Mouse (Mus musculus) thymus, postnatal 4 days (tissue): Measurements from ENCODE around the gene Kxd1.
A peak's percentile ranks its signal among the peaks of the same experiment; 100 is the strongest.
"Not testable (repeated sequence)": the region's sequence is repeated elsewhere in the genome, so short reads cannot be mapped to it uniquely, and the experiment has no call there.

Experiments
- DNase-seq: peaks from one replicate; pipeline ENCODE4 v3.0.0; 2021

Kxd1 gene

DNA sequence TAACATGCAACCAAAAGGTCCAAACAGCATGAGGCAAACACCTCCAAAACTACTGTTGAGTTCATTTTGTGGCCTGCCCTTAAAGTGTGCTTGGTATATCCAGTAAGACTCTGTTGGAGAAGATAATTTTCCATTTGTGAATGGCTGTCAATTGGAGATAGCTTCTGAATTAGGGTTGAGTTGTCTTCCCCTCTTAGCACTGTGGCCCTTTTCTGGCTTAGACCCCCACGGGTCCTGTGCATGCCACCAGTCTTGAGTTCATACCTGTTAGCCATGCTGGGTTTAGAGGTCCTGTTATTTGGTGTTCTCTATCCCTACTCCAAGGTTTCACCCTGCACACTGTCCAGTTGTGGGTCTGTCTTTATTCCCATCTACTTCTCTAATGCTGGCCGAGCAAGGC is 16.0 kb downstream of the Kxd1 start:
- DNase-seq, result no peak

DNA sequence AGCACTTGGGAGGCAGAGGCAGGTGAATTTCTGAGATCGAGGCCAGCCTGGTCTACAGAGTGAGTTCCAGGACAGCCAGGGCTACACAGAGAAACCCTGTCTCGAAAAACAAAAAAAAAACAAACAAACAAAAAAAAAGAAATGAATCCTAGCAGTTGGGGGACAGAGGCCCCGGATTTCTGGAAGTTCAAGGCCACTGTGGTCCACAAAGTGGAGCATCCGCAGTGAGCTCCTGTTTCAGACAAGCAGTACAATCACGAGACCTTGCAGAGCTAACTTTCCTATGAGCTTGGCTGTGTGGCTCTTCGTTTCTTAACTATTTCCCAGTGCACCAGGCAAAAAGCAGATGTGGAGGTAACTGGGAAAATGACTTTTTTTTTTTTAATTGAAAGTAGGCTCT is 16.6 kb downstream of the Kxd1 start:
- not testable (repeated sequence) for DNase-seq

DNA sequence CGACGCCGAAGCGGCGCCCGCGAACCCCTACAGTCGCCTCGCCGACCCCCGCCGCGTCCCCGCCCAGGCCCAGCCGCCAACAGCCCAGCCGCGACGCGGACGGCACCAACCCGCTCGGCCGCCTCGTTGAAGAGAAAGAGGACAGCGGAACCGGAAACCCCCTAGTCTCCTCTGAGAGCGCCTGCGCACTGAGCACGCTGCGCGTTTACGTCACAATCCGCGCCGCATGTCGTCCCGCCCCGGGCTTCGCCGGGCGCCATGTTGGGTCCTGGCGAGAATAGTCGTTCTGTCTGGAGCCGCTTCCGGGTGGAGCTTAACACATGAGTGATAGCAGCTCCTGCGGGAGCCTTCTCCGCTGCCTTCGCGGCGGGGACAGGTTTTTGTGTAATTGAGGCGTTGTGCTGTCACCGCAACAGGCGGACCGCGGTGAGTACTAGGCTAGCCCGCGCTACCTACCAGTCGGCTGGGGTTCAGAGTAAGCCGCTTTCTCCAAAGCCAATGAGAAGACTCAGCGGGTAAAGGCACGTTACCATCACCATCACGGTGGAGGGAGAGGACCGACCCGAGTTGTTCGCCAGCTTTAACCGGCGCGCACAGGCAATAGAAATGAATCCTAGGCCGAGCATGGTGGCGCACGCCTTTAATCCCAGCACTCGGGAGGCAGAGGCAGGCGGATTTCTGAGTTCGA is 17.4 kb downstream of the Kxd1 start, which contains the start of gene Uba52:
Gene Uba52 (minus strand): TSS at position 574 of the 688 bp plus-strand sequence.
- peak; percentile 97 for DNase-seq

DNA sequence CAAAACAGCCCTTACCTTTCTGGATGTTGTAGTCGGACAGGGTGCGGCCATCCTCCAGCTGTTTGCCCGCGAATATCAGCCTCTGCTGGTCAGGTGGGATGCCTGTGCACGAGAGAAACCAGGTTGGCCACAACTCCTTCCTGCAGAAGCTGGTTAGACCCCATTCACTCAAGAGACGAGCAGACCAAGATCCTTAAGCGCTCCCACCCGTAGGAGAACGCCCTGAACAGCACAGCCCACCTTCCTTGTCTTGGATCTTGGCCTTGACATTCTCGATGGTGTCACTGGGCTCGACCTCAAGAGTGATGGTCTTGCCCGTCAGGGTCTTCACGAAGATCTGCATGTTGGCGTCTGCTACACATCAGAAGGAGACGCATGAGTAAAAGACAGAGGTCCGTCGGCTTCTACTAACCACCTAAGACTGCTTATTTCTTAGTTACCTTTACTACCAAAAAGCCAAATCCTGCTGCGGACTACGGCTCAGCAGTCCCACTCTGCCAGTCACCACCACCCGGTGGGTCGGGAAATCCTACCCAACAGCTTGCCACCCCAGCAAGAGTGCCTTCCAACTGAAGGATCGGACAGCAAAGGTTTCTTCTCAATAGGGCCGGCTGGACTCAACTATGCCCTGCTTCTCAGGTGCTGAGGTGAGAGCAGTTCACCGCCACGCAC is 18.3 kb downstream of the Kxd1 start:
- no peak for DNase-seq

DNA sequence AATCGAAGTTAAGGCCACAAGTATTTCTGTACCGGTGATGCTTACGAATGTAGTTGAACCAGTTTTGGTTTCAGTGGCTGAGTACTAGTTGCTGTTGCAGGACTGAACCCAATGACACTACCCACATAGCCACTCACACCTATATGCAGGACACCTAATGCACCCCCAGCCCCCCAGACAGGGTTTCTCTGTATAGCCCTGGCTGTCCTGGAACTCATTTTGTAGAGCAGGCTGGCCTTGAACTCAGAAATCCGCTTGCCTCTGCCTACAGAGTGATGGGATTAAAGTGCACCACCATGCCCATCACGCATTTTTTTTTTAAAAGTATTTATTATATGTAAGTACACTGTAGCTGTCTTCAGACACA is 20.7 kb downstream of the Kxd1 start:
- no peak for DNase-seq

DNA sequence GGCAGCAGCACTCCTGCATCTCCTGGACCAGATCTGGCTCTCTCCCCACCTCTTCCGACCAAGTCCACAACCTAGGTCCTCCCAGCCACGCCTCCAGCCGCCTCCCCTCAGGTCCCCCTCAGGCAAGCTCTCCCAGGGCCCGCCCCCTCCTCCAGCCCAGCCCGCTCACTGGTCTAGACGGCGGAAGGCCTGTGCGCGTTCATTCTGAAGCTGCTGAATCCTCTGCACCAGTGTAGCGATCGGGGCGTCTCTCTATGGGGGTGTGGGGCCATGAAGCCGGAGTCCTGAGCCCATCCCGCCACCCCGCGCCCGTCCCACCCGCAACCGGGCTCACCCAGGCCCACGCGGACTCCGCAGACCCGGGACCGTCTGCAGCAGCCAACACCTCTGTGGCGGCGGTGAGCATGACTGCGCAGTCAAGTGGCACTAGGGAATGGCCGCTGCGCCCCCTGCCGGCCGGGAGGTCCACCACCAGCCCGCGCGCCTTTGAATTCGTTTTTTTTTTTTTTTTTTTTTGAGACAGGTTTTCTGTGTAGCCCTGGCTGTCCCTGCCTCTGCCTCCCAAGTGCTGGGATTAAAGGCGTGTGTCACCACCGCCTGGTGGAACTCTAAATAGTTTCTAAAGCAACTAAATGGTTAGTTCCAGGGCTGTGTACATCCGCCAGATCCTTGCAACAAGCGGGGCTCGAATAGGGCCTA is 21.3 kb downstream of the Kxd1 start, which contains the start of gene Rex1bd:
Gene Rex1bd (minus strand): TSS at position 425 of the 699 bp plus-strand sequence.
- peak; percentile 97 for DNase-seq

DNA sequence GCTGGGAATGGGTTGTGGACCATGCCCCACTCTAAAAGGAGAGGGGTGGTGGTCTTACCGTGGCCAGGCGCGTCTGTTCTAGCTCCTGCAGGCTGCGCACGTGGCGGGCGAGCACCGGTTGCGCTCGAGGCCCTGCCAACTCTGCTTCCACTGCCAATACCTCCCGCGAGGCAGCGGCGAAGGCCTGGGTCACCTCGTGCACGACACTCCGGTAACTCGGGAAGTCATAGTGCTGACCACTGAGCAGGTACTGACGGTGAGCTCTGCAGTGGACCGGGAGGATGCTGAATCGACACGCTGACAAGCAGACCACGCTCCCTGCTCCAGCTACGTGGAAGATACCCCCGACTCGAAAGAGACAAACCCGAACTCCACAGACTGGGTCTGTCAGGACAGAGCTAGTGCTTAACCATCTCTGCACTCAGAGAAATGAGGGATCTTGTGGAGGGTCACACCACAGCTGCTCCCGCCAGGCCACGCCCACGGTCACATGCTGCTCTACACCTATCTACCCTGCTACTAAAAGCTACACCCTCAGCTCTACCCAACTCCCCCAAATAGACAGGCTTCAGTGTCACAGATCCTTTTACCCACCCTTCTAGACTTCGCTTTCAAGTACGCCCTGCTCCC is 21.9 kb downstream of the Kxd1 start:
- DNase-seq, result peak; percentile 44

DNA sequence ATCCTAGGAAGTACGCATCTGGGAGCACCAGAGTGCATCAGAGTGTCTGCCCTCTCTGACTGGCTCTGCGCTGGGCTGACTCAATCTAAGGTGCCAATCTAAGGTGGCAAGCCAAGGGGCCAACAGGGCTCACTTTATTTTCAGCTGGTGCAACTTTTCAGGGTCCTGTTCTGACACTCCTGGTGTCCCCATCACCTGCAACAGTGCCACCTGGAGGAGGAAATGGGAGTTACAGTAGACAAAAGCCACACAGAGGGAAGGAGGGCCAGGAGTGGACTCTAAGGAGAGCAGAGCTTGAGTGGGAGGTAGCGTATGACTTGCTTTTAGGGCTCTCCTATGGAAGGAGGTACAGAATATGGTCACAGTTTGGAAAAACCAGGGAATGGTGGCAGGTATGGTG is 22.9 kb downstream of the Kxd1 start:
- DNase-seq, result peak; percentile 91

DNA sequence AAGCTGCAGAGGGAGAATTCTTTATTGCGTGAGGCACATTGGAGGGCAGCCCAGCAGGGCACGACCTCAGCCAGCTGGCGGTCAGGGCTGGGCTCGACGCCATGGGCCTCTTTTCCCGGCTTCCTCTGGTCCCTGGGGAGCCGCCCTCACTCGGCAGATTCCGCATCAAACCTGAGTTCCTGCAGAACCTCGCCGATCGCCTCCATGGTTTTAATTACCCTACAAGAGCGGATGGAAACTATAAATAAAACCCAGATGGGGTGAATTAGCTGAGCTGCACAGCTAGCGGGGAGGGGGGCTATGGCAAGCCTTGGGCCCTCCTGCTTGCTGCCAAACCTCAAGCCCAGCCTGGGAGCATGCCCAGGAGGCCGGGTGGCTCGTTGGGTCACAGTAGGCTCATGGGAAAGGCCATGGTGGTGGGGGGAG is 23.5 kb downstream of the Kxd1 start:
- DNase-seq, result no peak

DNA sequence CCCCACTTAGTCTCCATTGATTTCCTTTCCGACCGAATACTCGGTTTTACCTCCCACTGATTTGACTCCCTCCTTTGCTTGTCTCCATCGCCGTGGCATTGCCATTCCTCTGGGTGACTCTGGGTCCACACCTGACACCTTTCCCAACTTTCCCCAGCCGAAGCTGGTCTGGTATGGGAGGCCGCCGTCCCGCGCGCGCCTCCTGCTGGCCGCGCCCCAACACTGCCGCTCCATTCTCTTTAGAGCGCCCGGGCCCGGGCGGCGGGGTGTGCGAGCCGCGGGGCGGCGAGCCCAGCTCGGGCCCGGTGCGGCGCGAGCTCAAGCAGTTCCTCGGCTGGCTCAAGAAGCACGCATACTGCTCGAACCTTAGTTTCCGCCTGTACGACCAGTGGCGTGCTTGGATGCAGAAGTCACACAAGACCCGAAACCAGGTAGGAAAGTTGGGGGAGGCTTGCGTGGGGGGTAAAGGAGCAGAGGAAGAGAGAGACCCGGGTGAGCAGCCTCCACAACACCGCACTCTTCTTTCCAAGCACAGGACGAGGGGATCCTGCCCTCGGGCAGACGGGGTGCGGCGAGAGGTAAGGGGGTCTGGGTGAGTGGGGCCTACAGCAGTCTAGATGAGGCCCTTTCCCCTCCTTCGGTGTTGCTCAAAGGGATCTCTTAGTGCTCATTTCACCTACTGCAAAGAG is 24.6 kb downstream of the Kxd1 start:
- peak; percentile 79 for DNase-seq

DNA sequence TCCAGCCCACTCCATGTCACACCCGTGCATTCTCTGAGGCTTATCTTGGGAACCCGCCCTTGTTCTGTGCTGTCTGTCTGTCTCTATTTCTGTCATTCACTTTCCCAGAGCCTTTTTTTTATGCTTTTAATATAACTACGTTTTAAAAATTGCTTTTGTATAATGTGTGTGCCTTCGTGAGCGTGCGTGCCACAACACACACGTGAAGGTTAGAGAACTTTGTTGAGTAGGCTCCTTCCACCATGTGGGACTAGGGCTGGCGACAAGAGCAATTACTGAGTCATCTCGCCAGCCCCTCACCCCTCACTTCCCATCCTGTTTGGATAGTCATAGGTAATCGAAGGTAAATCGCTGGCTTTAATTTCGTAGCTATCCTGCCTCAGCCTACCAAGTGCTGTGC is 25.2 kb downstream of the Kxd1 start:
- DNase-seq, result no peak

DNA sequence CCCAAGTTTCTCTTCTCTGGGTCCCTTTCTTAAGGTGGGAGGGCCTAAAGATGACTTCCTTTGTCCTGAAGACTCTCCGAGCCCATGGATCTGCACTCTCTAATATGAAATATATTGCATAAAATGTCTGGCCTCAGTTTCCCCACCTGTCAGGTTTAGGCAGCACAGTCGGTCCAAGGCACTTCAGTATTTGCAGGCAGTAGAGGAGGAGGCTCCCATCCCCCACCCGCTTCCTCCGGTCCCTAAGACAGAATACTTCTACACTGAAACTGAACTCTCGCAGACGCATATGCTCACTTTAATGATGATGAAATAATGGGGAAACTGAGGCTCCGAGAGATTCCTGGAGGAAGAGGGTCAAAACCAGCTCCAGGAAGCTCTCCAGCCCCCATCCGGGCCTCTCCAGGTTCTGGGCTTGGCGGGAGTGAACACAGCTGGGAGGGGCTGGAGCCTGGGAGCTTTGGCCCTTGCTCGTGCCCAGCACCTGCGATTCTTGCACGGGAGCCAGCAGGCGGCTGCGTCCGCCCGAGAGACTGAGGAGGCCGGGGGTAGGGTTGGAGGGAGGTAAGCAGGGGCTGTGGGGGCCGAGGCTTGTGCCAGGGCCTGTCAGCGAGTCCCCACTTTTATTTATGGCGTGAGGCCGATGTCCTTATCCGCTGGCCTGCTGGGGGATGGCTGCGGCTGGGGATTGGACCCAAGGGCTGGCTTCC is 25.8 kb downstream of the Kxd1 start:
- DNase-seq, result no peak

DNA sequence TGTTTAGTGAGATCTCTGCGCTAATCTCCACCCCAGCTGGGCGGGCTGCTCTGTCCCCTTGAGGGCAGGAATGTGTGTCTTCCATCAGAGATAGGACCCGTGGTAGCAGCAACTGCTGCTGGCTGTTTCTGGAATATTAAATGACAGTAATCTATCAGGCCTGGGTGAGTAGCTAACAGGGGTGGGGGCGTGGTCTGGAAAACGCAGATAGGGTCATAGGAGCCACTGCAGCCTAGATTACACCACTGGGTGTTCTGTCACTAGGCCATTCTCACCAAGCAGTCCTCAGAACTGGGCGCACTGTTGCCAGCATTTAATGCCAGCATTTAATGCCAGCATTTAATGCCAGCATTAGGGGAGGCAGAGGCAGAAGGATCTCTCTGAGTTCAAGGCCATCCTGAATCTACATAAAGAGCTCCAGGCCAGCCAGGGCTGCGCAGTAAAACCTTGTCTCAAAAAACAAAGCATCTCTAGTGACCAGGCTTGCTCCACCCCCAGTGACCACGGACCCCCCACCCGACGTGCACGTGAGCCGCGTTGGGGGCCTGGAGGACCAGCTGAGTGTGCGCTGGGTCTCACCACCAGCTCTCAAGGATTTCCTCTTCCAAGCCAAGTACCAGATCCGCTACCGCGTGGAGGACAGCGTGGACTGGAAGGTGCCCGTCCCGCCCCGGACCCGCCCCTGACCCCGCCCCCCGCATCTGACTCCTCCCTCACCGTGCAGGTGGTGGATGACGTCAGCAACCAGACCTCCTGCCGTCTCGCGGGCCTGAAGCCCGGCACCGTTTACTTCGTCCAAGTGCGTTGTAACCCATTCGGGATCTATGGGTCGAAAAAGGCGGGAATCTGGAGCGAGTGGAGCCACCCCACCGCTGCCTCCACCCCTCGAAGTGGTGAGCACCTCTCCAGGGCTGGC is 27.1 kb downstream of the Kxd1 start:
- peak; percentile 68 for DNase-seq

DNA sequence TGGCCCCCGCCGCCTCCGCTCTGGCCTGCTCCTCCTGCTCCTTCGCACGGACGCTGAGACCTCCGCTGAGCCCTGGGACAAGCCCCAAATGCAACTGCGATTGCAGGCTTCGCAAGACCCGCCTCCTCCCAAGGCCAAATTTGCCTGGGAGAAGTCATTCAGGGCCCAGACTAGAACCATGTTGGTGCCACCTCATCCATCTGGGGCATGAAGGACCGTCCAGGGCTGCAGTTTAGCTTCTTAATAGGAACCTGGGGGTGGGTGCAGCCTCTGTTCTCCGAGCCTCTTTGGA is 32.0 kb downstream of the Kxd1 start:
- DNase-seq, result no peak

DNA sequence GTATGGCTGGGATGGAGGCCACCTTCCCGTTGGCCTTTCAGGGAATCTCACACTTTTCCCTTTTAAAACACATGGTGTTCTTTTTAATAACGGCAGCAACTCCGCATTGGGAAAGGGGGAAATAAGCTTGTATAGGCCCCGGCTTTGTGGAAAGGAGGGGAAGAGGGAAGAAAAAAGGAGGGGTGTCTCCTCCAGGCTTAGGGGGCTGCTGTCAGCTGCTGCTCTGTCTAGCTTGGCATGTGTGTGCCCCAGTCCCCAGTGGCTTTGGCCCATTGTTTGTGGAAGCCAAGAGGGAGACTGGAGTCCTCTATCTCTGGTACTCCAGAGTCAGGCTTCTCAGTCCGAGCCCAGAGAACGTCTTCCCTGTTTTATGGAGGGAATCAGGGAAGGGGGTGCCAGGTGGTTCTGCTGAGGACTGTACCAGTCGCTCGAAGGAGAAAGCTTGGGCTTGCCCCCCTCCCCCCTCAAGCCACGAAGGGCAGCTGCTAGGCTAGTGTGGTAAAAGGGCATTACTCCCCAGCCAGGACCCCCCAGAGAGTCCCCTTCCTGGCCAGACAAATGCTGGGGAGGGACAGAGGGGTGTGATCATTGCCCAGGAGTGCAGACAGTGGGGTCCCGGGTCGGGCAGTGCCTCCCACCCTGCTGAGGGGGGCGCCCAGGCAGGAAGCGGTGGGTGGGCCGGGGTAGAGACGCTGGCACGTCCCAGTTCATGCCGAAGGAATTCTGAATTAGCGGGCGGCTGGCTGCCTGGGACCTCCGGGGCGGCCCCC is 32.6 kb downstream of the Kxd1 start:
- no peak for DNase-seq

DNA sequence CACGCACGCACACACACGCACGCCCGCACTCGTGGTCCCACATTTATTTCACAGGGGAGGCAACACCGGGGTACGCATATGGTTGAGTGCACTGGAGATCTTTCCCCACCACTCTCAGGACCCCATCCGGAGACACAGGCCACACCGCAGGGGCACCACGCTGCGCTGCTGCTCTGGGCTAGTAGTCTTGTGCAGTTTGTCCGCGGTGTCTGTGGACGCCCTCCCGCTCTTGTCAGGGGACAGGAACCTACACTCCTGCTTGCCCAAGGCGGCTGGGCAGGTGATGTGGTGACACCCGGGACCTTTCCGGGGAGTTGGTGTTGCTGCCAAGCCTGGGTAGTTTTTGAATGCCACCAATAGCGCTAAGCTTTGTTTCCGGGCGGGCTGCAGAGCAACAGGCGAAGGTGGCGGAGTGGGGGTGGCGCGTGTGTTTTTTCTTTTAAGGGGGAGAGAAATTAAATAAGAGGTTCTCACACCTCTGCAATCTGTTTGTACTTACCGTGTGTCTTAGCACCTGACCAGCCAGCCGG is 33.3 kb downstream of the Kxd1 start:
- DNase-seq, result peak; percentile 41

DNA sequence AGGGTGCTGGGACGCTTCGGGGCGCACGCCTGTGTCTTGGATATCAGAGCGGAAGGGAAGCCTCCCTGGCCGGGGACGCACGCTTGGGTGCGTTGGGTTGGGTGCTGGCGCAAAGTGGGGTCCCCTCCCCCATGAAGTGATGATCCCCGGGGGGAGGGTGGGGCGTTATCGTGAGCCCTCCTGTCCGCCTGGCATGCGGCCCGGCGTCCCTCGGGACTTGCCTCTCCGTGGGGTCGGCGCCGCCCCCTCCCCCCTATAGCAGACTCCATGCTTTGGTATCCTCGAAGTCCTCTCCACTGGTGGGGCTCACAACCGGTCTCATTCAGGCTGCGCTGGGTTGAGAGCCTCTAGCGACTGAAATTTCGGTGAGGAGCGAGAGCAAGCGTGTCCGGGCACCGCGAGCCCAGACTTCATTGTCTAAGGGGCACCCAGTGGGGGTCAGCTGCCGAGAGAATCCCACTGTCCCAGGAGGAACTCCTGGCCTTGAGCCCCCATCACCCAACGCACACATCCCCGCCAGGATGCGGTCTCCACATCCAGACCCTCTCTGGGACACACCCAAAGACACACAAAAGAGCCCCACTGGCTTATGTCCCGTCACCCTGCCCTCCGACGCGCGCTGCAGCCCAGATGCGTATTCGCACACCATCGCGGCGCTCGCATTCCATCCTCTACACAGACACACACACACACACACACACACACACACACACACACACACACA is 33.9 kb downstream of the Kxd1 start:
- no peak for DNase-seq

DNA sequence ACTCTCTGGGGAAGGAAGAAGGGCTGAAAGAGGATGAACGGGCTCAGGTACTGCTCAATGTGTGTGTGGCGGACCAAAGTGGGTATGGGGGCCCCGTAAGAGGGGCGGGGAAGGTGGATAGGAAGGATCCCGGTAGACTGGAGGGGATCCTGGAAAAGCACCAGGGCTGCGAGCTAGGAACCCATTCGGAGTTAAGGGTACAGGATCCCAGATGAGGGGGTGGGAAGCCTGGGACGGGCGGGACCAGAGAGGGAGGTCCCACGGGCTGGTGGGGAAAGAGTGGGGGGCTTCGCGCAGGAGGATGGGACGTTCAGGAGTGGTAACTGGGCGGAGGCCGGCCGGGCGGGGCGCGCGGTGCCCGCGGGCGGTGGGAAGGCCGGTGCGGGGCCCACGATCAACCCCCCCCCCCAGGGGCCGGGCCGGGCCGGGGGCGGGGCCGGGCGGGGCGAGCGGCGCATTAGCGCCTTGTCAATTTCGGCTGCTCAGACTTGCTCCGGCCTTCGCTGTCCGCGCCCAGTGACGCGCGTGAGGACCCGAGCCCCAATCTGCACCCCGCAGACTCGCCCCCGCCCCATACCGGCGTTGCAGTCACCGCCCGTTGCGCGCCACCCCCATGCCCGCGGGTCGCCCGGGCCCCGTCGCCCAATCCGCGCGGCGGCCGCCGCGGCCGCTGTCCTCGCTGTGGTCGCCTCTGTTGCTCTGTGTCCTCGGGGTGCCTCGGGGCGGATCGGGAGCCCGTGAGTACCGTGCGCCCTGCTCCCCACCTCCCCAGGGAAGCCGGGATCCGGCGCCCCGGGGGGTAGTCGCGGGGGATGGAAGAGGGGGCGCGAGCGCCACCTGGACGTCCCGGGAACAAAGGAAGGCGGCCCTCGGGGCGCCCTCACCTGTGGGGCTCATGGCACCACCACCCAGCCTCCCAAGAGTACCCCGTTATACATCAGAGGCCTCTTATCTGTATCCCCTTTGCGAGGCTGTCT is 34.8 kb downstream of the Kxd1 start, which contains the start of gene Crlf1:
Gene Crlf1 (plus strand): TSS at position 495 of the 977 bp plus-strand sequence.
- DNase-seq, result no peak
